Mouse (Mus musculus): ENCODE measurements around the gene Lgalsl. TPM values are rescaled to one million over a fixed set of nuclear protein-coding genes. Genes with fewer than 3 reads are reported as not detected.

Gene Lgalsl
- polyA plus RNA-seq, 1 experiment from 2014 or later: 28.1 TPM

GRCm38 (mm10) chr11:20794913-20795254, 36.0 kb downstream of the Lgalsl start:
- no peaks in the 10 kb centered on the region for H3K36me3 ChIP-seq (ENCODE audit: control insufficient read depth, insufficient read depth, low read length)
- ATAC-seq (ENCODE audit: insufficient number of reproducible peaks, low FRiP score, low TSS enrichment, low read depth) (peak; percentile 31; the same call in 1 of the 2 replicates), DNase-seq (ENCODE audit: low spot score) (no peak)
- 0 out of 2 replicates have a peak, but pooled peaks cover 2% of the 10 kb centered on the region for H3K4me1 ChIP-seq (ENCODE audit: control insufficient read depth, insufficient read depth, low read length)
- H3K27ac ChIP-seq (replicated peaks; ENCODE audit: low read depth, low read length): no peak overlapping the region
- H3K4me2 ChIP-seq (ENCODE audit: low read depth, severe bottlenecking): no peak overlapping the region
- WGBS: 56% methylated on average over 11 of the region's 11 CpGs
- no peak overlapping the region for H3K9ac ChIP-seq (ENCODE audit: low read length)
- no peak overlapping the region for H3K4me3 ChIP-seq (ENCODE audit: low read depth, low read length)
- no peaks in the 10 kb centered on the region for H3K27me3 ChIP-seq (ENCODE audit: control insufficient read depth, insufficient read depth, low read length)
- no peaks in the 10 kb centered on the region for H3K9me3 ChIP-seq (ENCODE audit: control insufficient read depth, low read length)

GRCm38 (mm10) chr11:20794196-20794912, 36.5 kb downstream of the Lgalsl start:
- Histone ChIP-seq H3K27ac (replicated peaks; ENCODE audit: low read depth, low read length) (no peak overlapping the region), H3K9me3 (ENCODE audit: control insufficient read depth, low read length) (no peaks in the 10 kb centered on the region), H3K4me1 (ENCODE audit: control insufficient read depth, insufficient read depth, low read length) (0 out of 2 replicates have a peak, but pooled peaks cover 2% of the 10 kb centered on the region), H3K4me2 (ENCODE audit: low read depth, severe bottlenecking) (no peak overlapping the region), H3K9ac (ENCODE audit: low read length) (no peak overlapping the region), H3K4me3 (ENCODE audit: low read depth, low read length) (no peak overlapping the region), H3K27me3 (ENCODE audit: control insufficient read depth, insufficient read depth, low read length) (no peaks in the 10 kb centered on the region), H3K36me3 (ENCODE audit: control insufficient read depth, insufficient read depth, low read length) (no peaks in the 10 kb centered on the region)
- WGBS: 30% methylated on average over 10 of the region's 10 CpGs
- DNase-seq (ENCODE audit: low spot score) (peak; percentile 87), ATAC-seq (ENCODE audit: insufficient number of reproducible peaks, low FRiP score, low TSS enrichment, low read depth) (peak; percentile 78)

- Histone ChIP-seq H3K4me2 (ENCODE audit: low read depth, severe bottlenecking) (no peak overlapping the region), H3K4me3 (ENCODE audit: low read depth, low read length) (no peak overlapping the region), H3K27me3 (ENCODE audit: control insufficient read depth, insufficient read depth, low read length) (no peaks in the 10 kb centered on the region), H3K27ac (replicated peaks; ENCODE audit: low read depth, low read length) (no peak overlapping the region), H3K9me3 (ENCODE audit: control insufficient read depth, low read length) (no peaks in the 10 kb centered on the region), H3K9ac (ENCODE audit: low read length) (no peak overlapping the region), H3K36me3 (ENCODE audit: control insufficient read depth, insufficient read depth, low read length) (no peaks in the 10 kb centered on the region), H3K4me1 (ENCODE audit: control insufficient read depth, insufficient read depth, low read length) (0 out of 2 replicates have a peak, but pooled peaks cover 2% of the 10 kb centered on the region)
- DNase-seq (ENCODE audit: low spot score) (no peak), ATAC-seq (ENCODE audit: insufficient number of reproducible peaks, low FRiP score, low TSS enrichment, low read depth) (no peak)
- 55% methylated on average over 4 of the region's 4 CpGs for WGBS
Observed at GRCm38 (mm10) chr11:20793676-20794075, 37.2 kb downstream of the Lgalsl start.

- DNase-seq (ENCODE audit: low spot score) (no peak), ATAC-seq (ENCODE audit: insufficient number of reproducible peaks, low FRiP score, low TSS enrichment, low read depth) (no peak)
- Histone ChIP-seq H3K27ac (replicated peaks; ENCODE audit: low read depth, low read length) (no peak overlapping the region), H3K4me3 (ENCODE audit: low read depth, low read length) (no peak overlapping the region), H3K36me3 (ENCODE audit: control insufficient read depth, insufficient read depth, low read length) (no peaks in the 10 kb centered on the region), H3K9me3 (ENCODE audit: control insufficient read depth, low read length) (no peaks in the 10 kb centered on the region), H3K4me1 (ENCODE audit: control insufficient read depth, insufficient read depth, low read length) (0 out of 2 replicates have a peak, but pooled peaks cover 4% of the 10 kb centered on the region), H3K27me3 (ENCODE audit: control insufficient read depth, insufficient read depth, low read length) (no peaks in the 10 kb centered on the region), H3K4me2 (ENCODE audit: low read depth, severe bottlenecking) (no peak overlapping the region), H3K9ac (ENCODE audit: low read length) (no peak overlapping the region)
- 86% methylated on average over 3 of the region's 3 CpGs for WGBS
Observed at GRCm38 (mm10) chr11:20792667-20793066, 38.2 kb downstream of the Lgalsl start.

- H3K4me2 ChIP-seq (ENCODE audit: low read depth, severe bottlenecking): no peak overlapping the region
- H3K27ac ChIP-seq (replicated peaks; ENCODE audit: low read depth, low read length): no peak overlapping the region
- no peak for ATAC-seq (ENCODE audit: insufficient number of reproducible peaks, low FRiP score, low TSS enrichment, low read depth)
- H3K4me1 ChIP-seq (ENCODE audit: control insufficient read depth, insufficient read depth, low read length): 0 out of 2 replicates have a peak, but pooled peaks cover 4% of the 10 kb centered on the region
- H3K9me3 ChIP-seq (ENCODE audit: control insufficient read depth, low read length): no peaks in the 10 kb centered on the region
- 79% methylated on average over 2 of the region's 2 CpGs for WGBS
- no peak for DNase-seq (ENCODE audit: low spot score)
- no peak overlapping the region for H3K9ac ChIP-seq (ENCODE audit: low read length)
- H3K4me3 ChIP-seq (ENCODE audit: low read depth, low read length): no peak overlapping the region
- no peaks in the 10 kb centered on the region for H3K27me3 ChIP-seq (ENCODE audit: control insufficient read depth, insufficient read depth, low read length)
- no peaks in the 10 kb centered on the region for H3K36me3 ChIP-seq (ENCODE audit: control insufficient read depth, insufficient read depth, low read length)
Observed at GRCm38 (mm10) chr11:20791334-20791733, 39.5 kb downstream of the Lgalsl start.

GRCm38 (mm10) chr11:20789015-20789414, 41.8 kb downstream of the Lgalsl start:
- H3K4me3 ChIP-seq (ENCODE audit: low read depth, low read length): no peak overlapping the region
- ATAC-seq (ENCODE audit: insufficient number of reproducible peaks, low FRiP score, low TSS enrichment, low read depth) (peak; percentile 67; the same call in 1 of the 2 replicates), DNase-seq (ENCODE audit: low spot score) (no peak)
- H3K36me3 ChIP-seq (ENCODE audit: control insufficient read depth, insufficient read depth, low read length): no peaks in the 10 kb centered on the region
- H3K27me3 ChIP-seq (ENCODE audit: control insufficient read depth, insufficient read depth, low read length): no peaks in the 10 kb centered on the region
- no peak overlapping the region for H3K9ac ChIP-seq (ENCODE audit: low read length)
- no peak overlapping the region for H3K27ac ChIP-seq (replicated peaks; ENCODE audit: low read depth, low read length)
- 38% methylated on average over 1 of the region's 1 CpGs for WGBS
- no peak overlapping the region for H3K4me2 ChIP-seq (ENCODE audit: low read depth, severe bottlenecking)
- H3K4me1 ChIP-seq (ENCODE audit: control insufficient read depth, insufficient read depth, low read length): 0 out of 2 replicates have a peak, but pooled peaks cover 2% of the 10 kb centered on the region
- H3K9me3 ChIP-seq (ENCODE audit: control insufficient read depth, low read length): no peaks in the 10 kb centered on the region

- ATAC-seq (ENCODE audit: insufficient number of reproducible peaks, low FRiP score, low TSS enrichment, low read depth) (no peak), DNase-seq (ENCODE audit: low spot score) (no peak)
- H3K27ac ChIP-seq (replicated peaks; ENCODE audit: low read depth, low read length): no peak overlapping the region
- 0 out of 2 replicates have a peak, but pooled peaks cover 2% of the 10 kb centered on the region for H3K4me1 ChIP-seq (ENCODE audit: control insufficient read depth, insufficient read depth, low read length)
- no peaks in the 10 kb centered on the region for H3K27me3 ChIP-seq (ENCODE audit: control insufficient read depth, insufficient read depth, low read length)
- no peak overlapping the region for H3K9ac ChIP-seq (ENCODE audit: low read length)
- WGBS: 62% methylated on average over 3 of the region's 3 CpGs
- H3K36me3 ChIP-seq (ENCODE audit: control insufficient read depth, insufficient read depth, low read length): no peaks in the 10 kb centered on the region
- H3K4me2 ChIP-seq (ENCODE audit: low read depth, severe bottlenecking): no peak overlapping the region
- no peaks in the 10 kb centered on the region for H3K9me3 ChIP-seq (ENCODE audit: control insufficient read depth, low read length)
- no peak overlapping the region for H3K4me3 ChIP-seq (ENCODE audit: low read depth, low read length)
Observed at GRCm38 (mm10) chr11:20788070-20788469, 42.8 kb downstream of the Lgalsl start.

GRCm38 (mm10) chr11:20786191-20786590, 44.7 kb downstream of the Lgalsl start:
- ATAC-seq (ENCODE audit: insufficient number of reproducible peaks, low FRiP score, low TSS enrichment, low read depth) (no peak), DNase-seq (ENCODE audit: low spot score) (no peak)
- 68% methylated on average over 2 of the region's 2 CpGs for WGBS

More at GRCm38 (mm10) chr11:20786191-20786590, 44.7 kb downstream of the Lgalsl start:
- no peaks in the 10 kb centered on the region for H3K36me3 ChIP-seq (ENCODE audit: control insufficient read depth, insufficient read depth, low read length)
- H3K27ac ChIP-seq (replicated peaks; ENCODE audit: low read depth, low read length): no peak overlapping the region
- no peaks in the 10 kb centered on the region for H3K9me3 ChIP-seq (ENCODE audit: control insufficient read depth, low read length)
- no peak overlapping the region for H3K9ac ChIP-seq (ENCODE audit: low read length)
- H3K27me3 ChIP-seq (ENCODE audit: control insufficient read depth, insufficient read depth, low read length): no peaks in the 10 kb centered on the region
- H3K4me1 ChIP-seq (ENCODE audit: control insufficient read depth, insufficient read depth, low read length): 0 out of 2 replicates have a peak, but pooled peaks cover 2% of the 10 kb centered on the region
- no peak overlapping the region for H3K4me2 ChIP-seq (ENCODE audit: low read depth, severe bottlenecking)
- H3K4me3 ChIP-seq (ENCODE audit: low read depth, low read length): no peak overlapping the region
